Mouse (Mus musculus) gastrocnemius, adult 18-20 months (tissue): ENCODE results near the gene Hsh2d. TPM values are rescaled to one million over a fixed set of nuclear protein-coding genes. Genes with fewer than 3 reads are reported as not detected.

ENCODE experiments used
- total RNA-seq, 2 experiments: library from RNA; stranded (reverse); gene quantifications; 2 replicates each; pipeline ENCODE4 v1.2.3; 2021

Hsh2d gene
- total RNA-seq, 2 experiments from 2014 or later: not detected

Other genes with a start within 250 kb of the Hsh2d start
- 1 to 10 TPM; 2.6 to 4.0 TPM for gene Zfp961, start 238.6 kb upstream of the Hsh2d start, total RNA-seq
- gene Cyp4f18, start 180.0 kb upstream of the Hsh2d start, total RNA-seq: under 1 TPM; 0.23 to 0.38 TPM
- not detected for gene Olfr372, start 148.4 kb upstream of the Hsh2d start, total RNA-seq
- gene Olfr373, start 106.5 kb upstream of the Hsh2d start, total RNA-seq: not detected
- gene Olfr374, start 82.6 kb upstream of the Hsh2d start, total RNA-seq: not detected
- gene Tpm4, start 54.7 kb upstream of the Hsh2d start, total RNA-seq: 10 to 100 TPM; 23.8 to 42.5 TPM
- 10 to 100 TPM in 1 of 2 experiments, 1 to 10 TPM in 1; 8.9 to 10.6 TPM for gene Rab8a, start 28.4 kb upstream of the Hsh2d start, total RNA-seq
- not detected for gene Cib3, start 23.2 kb downstream of the Hsh2d start, total RNA-seq
- gene Gm11034, start 24.0 kb downstream of the Hsh2d start, total RNA-seq: not detected
- gene Fam32a, start 30.1 kb downstream of the Hsh2d start, total RNA-seq: 1 to 10 TPM; 7.3 to 9.4 TPM
- 10 to 100 TPM; 20.9 to 21.8 TPM for gene Ap1m1, start 50.4 kb downstream of the Hsh2d start, total RNA-seq
- 1 to 10 TPM; 1.8 to 3.4 TPM for gene Gm10282, start 115.6 kb downstream of the Hsh2d start, total RNA-seq
- 10 to 100 TPM; 22.5 to 37.9 TPM for gene Klf2, start 129.4 kb downstream of the Hsh2d start, total RNA-seq
- gene Eps15l1, start 231.8 kb downstream of the Hsh2d start, total RNA-seq: 10 to 100 TPM; 21.9 to 22.5 TPM